Mouse (Mus musculus) erythroblast, adult 5-6 weeks (primary cell): ENCODE data around the gene Zfyve16. TPM values are rescaled to one million over a fixed set of nuclear protein-coding genes. Genes with fewer than 3 reads are reported as not detected.

Experiments
- ATAC-seq: replicated peaks from 2 replicates; pipeline ENCODE4 v1.8.0; 2016; ENCODE audit warnings: moderate number of reproducible peaks, mild to moderate bottlenecking, moderate TSS enrichment, inconsistent platforms; ENCODE audit not compliant: poor library complexity, low FRiP score, severe bottlenecking
- total RNA-seq, 2 experiments: library from RNA; stranded (forward) in 1 of 2; stranded (reverse) in 1 of 2; fragments of 150-400 nt in 1 of 2; fragments of 200-764, 138-1000 nt in 1 of 2; gene quantifications; 2 replicates each; pipeline versions ENCODE4 v1.2.3 to v1.2.4; 2015 to 2017; ENCODE audit warnings: low replicate concordance in 2 of 2

Gene Zfyve16
- total RNA-seq (2015; ENCODE audit: low replicate concordance) (0.96 and 5.0 TPM in 2 replicates), total RNA-seq (2017; ENCODE audit: low replicate concordance) (3.2 and 4.6 TPM in 2 replicates)

GRCm38 (mm10) chr13:92530721-92531211 is at the start of gene Zfyve16:
Gene Zfyve16 (minus strand): TSS chr13:92530868.
- peak; percentile 96 for ATAC-seq

GRCm38 (mm10) chr13:92578210-92578609 is 47.5 kb upstream of the Zfyve16 start:
- ATAC-seq, result no peak

- no peak for ATAC-seq
These were observed 46.0 kb upstream of the Zfyve16 start for GRCm38 (mm10) chr13:92576688-92577087.

- ATAC-seq, result no peak
These were observed 45.4 kb upstream of the Zfyve16 start, which contains the start of gene Spz1 for GRCm38 (mm10) chr13:92576072-92576471. Gene Spz1 (minus strand): TSS chr13:92576172.

- ATAC-seq, result no peak
These were observed 28.8 kb upstream of the Zfyve16 start for GRCm38 (mm10) chr13:92559429-92559828.

GRCm38 (mm10) chr13:92557229-92557628 is 26.6 kb upstream of the Zfyve16 start:
- ATAC-seq, result no peak

GRCm38 (mm10) chr13:92556458-92557126 is 25.9 kb upstream of the Zfyve16 start:
- no peak for ATAC-seq

GRCm38 (mm10) chr13:92547093-92547492 is 16.4 kb upstream of the Zfyve16 start:
- ATAC-seq, result no peak

GRCm38 (mm10) chr13:92540997-92541396 is 10.3 kb upstream of the Zfyve16 start:
- no peak for ATAC-seq

- ATAC-seq, result no peak
These were observed 8.5 kb upstream of the Zfyve16 start for GRCm38 (mm10) chr13:92539126-92539525.

- no peak for ATAC-seq
These were observed 3.1 kb upstream of the Zfyve16 start for GRCm38 (mm10) chr13:92533801-92534200.

GRCm38 (mm10) chr13:92532216-92532615 is 1.5 kb upstream of the Zfyve16 start:
- no peak for ATAC-seq

GRCm38 (mm10) chr13:92531237-92531636 is 569 bp upstream of the Zfyve16 start:
- ATAC-seq, result no peak

GRCm38 (mm10) chr13:92529828-92530720 is 594 bp downstream of the Zfyve16 start:
- no peak for ATAC-seq

GRCm38 (mm10) chr13:92523178-92523813 is 7.4 kb downstream of the Zfyve16 start:
- ATAC-seq, result no peak

- no peak for ATAC-seq
These were observed 25.8 kb downstream of the Zfyve16 start for GRCm38 (mm10) chr13:92504871-92505270.

- ATAC-seq, result no peak
These were observed 38.7 kb downstream of the Zfyve16 start for GRCm38 (mm10) chr13:92491923-92492322.

GRCm38 (mm10) chr13:92490817-92491216 is 39.9 kb downstream of the Zfyve16 start:
- ATAC-seq, result no peak

- peak; percentile 99 for ATAC-seq
These were observed 46.7 kb downstream of the Zfyve16 start, which contains the start of gene Fam151b for GRCm38 (mm10) chr13:92483852-92484463. Gene Fam151b (minus strand): TSS chr13:92484015.

GRCm38 (mm10) chr13:92483348-92483747 is 47.3 kb downstream of the Zfyve16 start:
- no peak for ATAC-seq
